Mouse (Mus musculus) heart, embryonic 11.5 days (tissue): ENCODE results near the gene Hs6st2. TPM values are rescaled to one million over a fixed set of nuclear protein-coding genes. Genes with fewer than 3 reads are reported as not detected.
A peak's percentile ranks its signal among the peaks of the same experiment; 100 is the strongest.

Experiments used
- ATAC-seq: fragments of 200-750 bp; cut with Nextera tagmentation; replicated peaks from 2 replicates; pipeline ENCODE4 v1.8.0; 2017; ENCODE audit warnings: moderate library complexity; ENCODE audit not compliant: insufficient number of reproducible peaks, low FRiP score, low TSS enrichment
- H3K27ac ChIP-seq: fragments of 300-500 bp; sonication (generic); 2 replicates; pipeline ENCODE4 v1.5.1; 2014; ENCODE audit warnings: mild to moderate bottlenecking, low read depth, low read length
- H3K27me3 ChIP-seq: fragments of 300-500 bp; sonication (generic); 2 replicates; pipeline ENCODE4 v1.6.1; 2014; ENCODE audit warnings: mild to moderate bottlenecking, low read length, mixed read lengths; ENCODE audit not compliant: control insufficient read depth, insufficient read depth
- H3K36me3 ChIP-seq: fragments of 300-500 bp; sonication (generic); 2 replicates; pipeline ENCODE4 v1.6.1; 2014; ENCODE audit warnings: mild to moderate bottlenecking, low read length, moderate library complexity, mixed read lengths; ENCODE audit not compliant: control insufficient read depth, insufficient read depth
- H3K4me1 ChIP-seq: fragments of 300-500 bp; sonication (generic); 2 replicates; pipeline ENCODE4 v1.6.1; 2014; ENCODE audit warnings: low read length; ENCODE audit not compliant: control insufficient read depth, insufficient read depth
- H3K4me2 ChIP-seq: fragments of 300-500 bp; sonication (generic); 2 replicates; pipeline ENCODE4 v1.6.1; 2014; ENCODE audit warnings: mild to moderate bottlenecking, moderate library complexity
- H3K4me3 ChIP-seq: fragments of 300-500 bp; sonication (generic); 2 replicates; pipeline ENCODE4 v1.5.1; 2014; ENCODE audit warnings: low read depth, low read length
- H3K9ac ChIP-seq: fragments of 300-500 bp; sonication (generic); 2 replicates; pipeline ENCODE4 v1.6.1; 2014; ENCODE audit warnings: mild to moderate bottlenecking, low read depth, low read length, moderate library complexity
- H3K9me3 ChIP-seq: fragments of 300-500 bp; sonication (generic); replicated peaks from 2 replicates; pipeline ENCODE4 v1.6.1; 2016; ENCODE audit warnings: low read length; ENCODE audit not compliant: control insufficient read depth
- WGBS: fragments of 180-500 bp; shearing (Covaris S2); extraction: QIAGEN DNeasy Blood & Tissue Kit; methylation state at CpG from one replicate; pipeline ENCODE4 v1.1.7; 2014; ENCODE audit not compliant: insufficient replicate concordance; 5-methylcytosine and 5-hydroxymethylcytosine counted together
- polyA plus RNA-seq: library from polyadenylated mRNA; unstranded; fragments of >200 nt; fragmentation: Nextera tagmentation; extraction: Ambion mirVana; gene quantifications from 2 replicates; pipeline ENCODE4 v1.2.1, GENCODE M21; 2014

Gene Hs6st2
- polyA plus RNA-seq, 1 experiment from 2014 or later: 23.9 TPM

GRCm38 (mm10) chrX:51680428-51681169 is 1.1 kb downstream of the Hs6st2 start:
- peak overlapping the region; percentile 54 for H3K4me3 ChIP-seq
- H3K27me3 ChIP-seq: peaks cover 8% of the 10 kb centered on the region; the same call in 1 of the 2 replicates
- H3K36me3 ChIP-seq: no peaks in the 10 kb centered on the region
- no peaks in the 10 kb centered on the region for H3K4me1 ChIP-seq
- H3K27ac ChIP-seq: 0 out of 2 replicates have a peak overlapping the region, but pooled peaks have one; percentile 15
- peak; percentile 59; the same call in 1 of the 2 replicates for ATAC-seq
- H3K9ac ChIP-seq: peak overlapping the region; percentile 68
- WGBS: 10% methylated on average over 58 of the region's 70 CpGs
- no peaks in the 10 kb centered on the region for H3K9me3 ChIP-seq
- peak overlapping the region; percentile 76 for H3K4me2 ChIP-seq

- Histone ChIP-seq H3K4me3 (peak overlapping the region; percentile 54), H3K27me3 (peaks cover 8% of the 10 kb centered on the region; the same call in 1 of the 2 replicates), H3K36me3 (no peaks in the 10 kb centered on the region), H3K4me2 (peak overlapping the region; percentile 76), H3K27ac (no peak overlapping the region), H3K4me1 (no peaks in the 10 kb centered on the region), H3K9me3 (no peaks in the 10 kb centered on the region), H3K9ac (peak overlapping the region; percentile 68)
- WGBS: 20% methylated on average over 46 of the region's 46 CpGs
- no peak for ATAC-seq
These were observed 1.8 kb downstream of the Hs6st2 start for GRCm38 (mm10) chrX:51679601-51680427.

GRCm38 (mm10) chrX:51658236-51658635 is 23.4 kb downstream of the Hs6st2 start:
- Histone ChIP-seq H3K36me3 (no peaks in the 10 kb centered on the region), H3K4me2 (no peak overlapping the region), H3K9me3 (no peaks in the 10 kb centered on the region), H3K4me3 (no peak overlapping the region), H3K27ac (no peak overlapping the region), H3K9ac (no peak overlapping the region), H3K27me3 (no peaks in the 10 kb centered on the region), H3K4me1 (no peaks in the 10 kb centered on the region)
- ATAC-seq: no peak
- WGBS: 53% methylated on average over 2 of the region's 2 CpGs

GRCm38 (mm10) chrX:51642661-51643257 is 38.9 kb downstream of the Hs6st2 start:
- Histone ChIP-seq H3K4me3 (no peak overlapping the region), H3K4me2 (no peak overlapping the region), H3K27ac (no peak overlapping the region), H3K4me1 (no peaks in the 10 kb centered on the region), H3K9ac (no peak overlapping the region), H3K9me3 (no peaks in the 10 kb centered on the region), H3K36me3 (no peaks in the 10 kb centered on the region), H3K27me3 (no peaks in the 10 kb centered on the region)
- 81% methylated on average over 3 of the region's 3 CpGs for WGBS
- no peak for ATAC-seq

GRCm38 (mm10) chrX:51635756-51636155 is 45.9 kb downstream of the Hs6st2 start:
- no peak overlapping the region for H3K4me3 ChIP-seq
- no peaks in the 10 kb centered on the region for H3K27me3 ChIP-seq
- no peaks in the 10 kb centered on the region for H3K36me3 ChIP-seq
- WGBS: 64% methylated on average over 7 of the region's 7 CpGs
- H3K4me1 ChIP-seq: no peaks in the 10 kb centered on the region
- no peak overlapping the region for H3K9ac ChIP-seq
- no peak overlapping the region for H3K4me2 ChIP-seq
- H3K27ac ChIP-seq: no peak overlapping the region
- H3K9me3 ChIP-seq: no peaks in the 10 kb centered on the region
- ATAC-seq: no peak

GRCm38 (mm10) chrX:51631376-51631775 is 50.3 kb downstream of the Hs6st2 start:
- WGBS: 40% methylated on average over 2 of the region's 2 CpGs
- ATAC-seq: no peak

GRCm38 (mm10) chrX:51614384-51615004 is 67.2 kb downstream of the Hs6st2 start:
- Histone ChIP-seq H3K27me3 (no peaks in the 10 kb centered on the region), H3K4me3 (no peak overlapping the region), H3K4me1 (no peaks in the 10 kb centered on the region), H3K36me3 (no peaks in the 10 kb centered on the region), H3K4me2 (no peak overlapping the region), H3K9me3 (no peaks in the 10 kb centered on the region), H3K27ac (no peak overlapping the region), H3K9ac (no peak overlapping the region)
- WGBS: 38% methylated on average over 7 of the region's 7 CpGs
- no peak for ATAC-seq

More at GRCm38 (mm10) chrX:51631376-51631775, 50.3 kb downstream of the Hs6st2 start:
- Histone ChIP-seq H3K9me3 (no peaks in the 10 kb centered on the region), H3K4me2 (no peak overlapping the region), H3K4me1 (no peaks in the 10 kb centered on the region), H3K9ac (no peak overlapping the region), H3K4me3 (no peak overlapping the region), H3K36me3 (no peaks in the 10 kb centered on the region), H3K27ac (no peak overlapping the region), H3K27me3 (no peaks in the 10 kb centered on the region)

GRCm38 (mm10) chrX:51610743-51611142 is 70.9 kb downstream of the Hs6st2 start:
- no peaks in the 10 kb centered on the region for H3K9me3 ChIP-seq
- WGBS: 31% methylated on average over 1 of the region's 1 CpGs
- no peak overlapping the region for H3K27ac ChIP-seq
- H3K4me3 ChIP-seq: no peak overlapping the region
- H3K36me3 ChIP-seq: no peaks in the 10 kb centered on the region
- no peak overlapping the region for H3K9ac ChIP-seq
- H3K27me3 ChIP-seq: no peaks in the 10 kb centered on the region
- H3K4me1 ChIP-seq: no peaks in the 10 kb centered on the region
- no peak overlapping the region for H3K4me2 ChIP-seq
- ATAC-seq: no peak
